Mouse (Mus musculus) stomach, postnatal 0 days (tissue): ENCODE measurements at regions not wholly inside any gene's neighbourhood (a gene's known extent, or its start where the extent isn't known, plus 50 kb on each side); places are given as distances from the start of the nearest gene placed in this dataset.

Experiments
- CTCF ChIP-seq: IDR thresholded peaks from 2 replicates; pipeline ENCODE4 v1.5.1; 2016; ENCODE audit warnings: antibody characterized with exemption, low read depth, mild to moderate bottlenecking, moderate library complexity
- EP300 ChIP-seq: optimal IDR thresholded peaks from 2 replicates; pipeline ENCODE3; 2016; ENCODE audit warnings: antibody characterized with exemption

DNA sequence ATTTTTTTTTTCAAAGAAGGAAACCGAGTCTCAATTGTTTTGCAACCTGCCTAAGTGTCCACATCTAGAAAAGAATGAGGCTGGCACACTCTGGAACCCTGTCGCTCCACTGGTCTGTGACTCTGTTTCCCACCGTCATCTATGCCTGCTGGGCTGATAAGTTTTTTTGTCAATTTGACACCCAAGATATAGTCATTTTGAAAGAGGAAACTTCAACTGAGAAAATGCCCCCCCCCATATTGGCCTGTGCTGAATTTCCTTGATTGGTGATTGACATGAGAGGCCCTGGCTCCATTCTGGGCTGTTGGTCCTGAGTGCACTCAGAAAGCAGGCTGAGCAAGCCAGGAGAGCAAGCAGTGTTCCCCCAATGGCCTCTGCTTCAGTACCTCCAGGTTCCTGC lies 71.6 kb upstream of the Vps8 start:
- TF ChIP-seq CTCF (no peak), EP300 (no peak)
